Mouse (Mus musculus) stomach, embryonic 14.5 days (tissue): ENCODE data around the gene Prom1. TPM values are rescaled to one million over a fixed set of nuclear protein-coding genes. Genes with fewer than 3 reads are reported as not detected.

Source experiments
- ATAC-seq: fragments of 200-750 bp; cut with Nextera tagmentation; 2 replicates; pipeline ENCODE4 v1.8.0; 2017; ENCODE audit warnings: low read depth, moderate TSS enrichment; ENCODE audit not compliant: insufficient number of reproducible peaks, insufficient read depth, low FRiP score
- H3K27ac ChIP-seq: fragments of 300-500 bp; sonication (generic); 2 replicates; pipeline ENCODE4 v1.5.1; 2014; ENCODE audit warnings: mild to moderate bottlenecking, low read length, moderate library complexity, mixed read lengths
- H3K27me3 ChIP-seq: fragments of 300-500 bp; sonication (generic); 2 replicates; pipeline ENCODE4 v1.6.1; 2014; ENCODE audit warnings: low read length, control low read depth, mixed read lengths; ENCODE audit not compliant: control insufficient read depth, insufficient read depth
- H3K36me3 ChIP-seq: fragments of 300-500 bp; sonication (generic); 2 replicates; pipeline ENCODE4 v1.6.1; 2014; ENCODE audit warnings: mild to moderate bottlenecking, control low read depth, low read length, moderate library complexity, mixed read lengths; ENCODE audit not compliant: control insufficient read depth, insufficient read depth
- H3K4me1 ChIP-seq: fragments of 300-500 bp; sonication (generic); 2 replicates; pipeline ENCODE4 v1.6.1; 2014; ENCODE audit warnings: low read length, control low read depth, mixed read lengths; ENCODE audit not compliant: control insufficient read depth, insufficient read depth
- H3K4me2 ChIP-seq: fragments of 300-500 bp; sonication (generic); replicated peaks from 2 replicates; pipeline ENCODE4 v1.6.1; 2014; ENCODE audit warnings: low read depth, low read length, control low read depth
- H3K4me3 ChIP-seq: fragments of 300-500 bp; sonication (generic); 2 replicates; pipeline ENCODE4 v1.5.1; 2014; ENCODE audit warnings: low read depth, low read length, control low read depth
- H3K9ac ChIP-seq: fragments of 300-500 bp; sonication (generic); replicated peaks from 2 replicates; pipeline ENCODE4 v1.6.1; 2014; ENCODE audit warnings: low read depth, mild to moderate bottlenecking, control low read depth, low read length, moderate library complexity, mixed read lengths
- H3K9me3 ChIP-seq: fragments of 300-500 bp; sonication (generic); 2 replicates; pipeline ENCODE4 v1.6.1; 2016; ENCODE audit warnings: low read depth, low read length, control low read depth; ENCODE audit not compliant: control insufficient read depth
- WGBS: fragments of 180-500 bp; shearing (Covaris S2); extraction: QIAGEN DNeasy Blood & Tissue Kit; methylation state at CpG from one replicate; pipeline ENCODE4 v1.1.7; 2014; 5-methylcytosine and 5-hydroxymethylcytosine counted together
- polyA plus RNA-seq: library from polyadenylated mRNA; unstranded; fragments of >200 nt; fragmentation: Nextera tagmentation; extraction: Ambion mirVana; gene quantifications from 2 replicates; pipeline ENCODE4 v1.2.1, GENCODE M21; 2014

The Prom1 gene
- polyA plus RNA-seq, 1 experiment from 2014 or later = 64.5 TPM

- peak overlapping the region; percentile 7; the same call in 1 of the 2 replicates for H3K4me3 ChIP-seq
- H3K9ac ChIP-seq = no peak overlapping the region; the same call in 1 of the 2 replicates
- 3% methylated on average over 8 of the region's 8 CpGs for WGBS
- H3K36me3 ChIP-seq = no peaks in the 10 kb centered on the region
- peak overlapping the region; percentile 94 for H3K27ac ChIP-seq
- peak; percentile 61; the same call in 1 of the 2 replicates for ATAC-seq
- H3K4me2 ChIP-seq = peak overlapping the region; percentile 49
- H3K4me1 ChIP-seq = peaks cover 10% of the 10 kb centered on the region; the same call in 1 of the 2 replicates
- no peaks in the 10 kb centered on the region for H3K27me3 ChIP-seq
- H3K9me3 ChIP-seq = no peaks in the 10 kb centered on the region
Measured at GRCm38 (mm10) chr5:43948748-43949275, 153.0 kb downstream of the Prom1 start.

GRCm38 (mm10) chr5:43948111-43948743 lies 153.6 kb downstream of the Prom1 start:
- H3K27ac ChIP-seq = peak overlapping the region; percentile 94
- peak overlapping the region; percentile 11; the same call in 1 of the 2 replicates for H3K4me3 ChIP-seq
- H3K9me3 ChIP-seq = no peaks in the 10 kb centered on the region
- no peaks in the 10 kb centered on the region for H3K36me3 ChIP-seq
- peak overlapping the region; percentile 49 for H3K4me2 ChIP-seq
- H3K9ac ChIP-seq = no peak overlapping the region; the same call in 1 of the 2 replicates
- no peaks in the 10 kb centered on the region for H3K27me3 ChIP-seq
- peak; percentile 96 for ATAC-seq
- H3K4me1 ChIP-seq = peaks cover 10% of the 10 kb centered on the region; the same call in 1 of the 2 replicates
- WGBS = 2% methylated on average over 27 of the region's 27 CpGs

GRCm38 (mm10) chr5:43947330-43947977 lies 154.4 kb downstream of the Prom1 start:
- no peaks in the 10 kb centered on the region for H3K9me3 ChIP-seq
- H3K4me2 ChIP-seq = peak overlapping the region; percentile 49
- ATAC-seq = no peak
- H3K4me3 ChIP-seq = no peak overlapping the region
- no peaks in the 10 kb centered on the region for H3K36me3 ChIP-seq
- H3K9ac ChIP-seq = no peak overlapping the region
- no peaks in the 10 kb centered on the region for H3K27me3 ChIP-seq
- peak overlapping the region; percentile 94 for H3K27ac ChIP-seq
- H3K4me1 ChIP-seq = peaks cover 10% of the 10 kb centered on the region; the same call in 1 of the 2 replicates
- 13% methylated on average over 9 of the region's 9 CpGs for WGBS

Other genes starting within 250 kb of the Prom1 start
- gene Cd38, start 233.5 kb downstream of the Prom1 start, polyA plus RNA-seq = 15.8 and 16.4 TPM in 2 replicates
- gene Gm7879, start 188.9 kb downstream of the Prom1 start, polyA plus RNA-seq = 0.70 and 1.3 TPM in 2 replicates
- 22.4 and 22.9 TPM in 2 replicates for gene Fgfbp1, start 120.3 kb downstream of the Prom1 start, polyA plus RNA-seq
- 34.0 and 38.1 TPM in 2 replicates for gene Tapt1, start 124.6 kb upstream of the Prom1 start, polyA plus RNA-seq